Mouse (Mus musculus): ENCODE data around the gene Adgrf4.

DNA sequence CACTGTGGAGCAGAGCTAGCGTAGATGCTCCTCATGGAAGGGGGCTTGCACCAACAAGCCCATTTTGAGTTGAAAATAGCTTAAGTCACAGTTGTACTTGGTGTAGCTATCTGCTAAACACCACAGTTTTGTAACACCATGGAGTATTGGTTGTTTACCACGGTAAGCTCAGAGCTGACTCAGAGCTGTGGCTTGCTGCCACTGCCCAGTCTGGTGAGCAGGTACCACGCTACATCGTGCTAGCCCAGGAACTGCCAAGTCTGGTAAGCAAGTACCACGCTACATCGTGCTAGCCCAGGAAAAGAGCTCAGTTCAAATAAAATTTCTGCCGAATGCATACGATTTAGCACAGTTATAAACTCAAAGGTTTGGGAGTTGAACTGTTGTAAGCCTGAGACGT, 10.1 kb upstream of the Adgrf4 start:
- TF ChIP-seq CTCF (IDR thresholded peaks at IDR 0.05; ENCODE audit: control insufficient read depth, insufficient read depth, low read length): no peak
- TF ChIP-seq POLR2A (IDR thresholded peaks at IDR 0.05; ENCODE audit: borderline replicate concordance, control insufficient read depth, low read depth, low read length): no peak
